Mouse (Mus musculus) left cerebral cortex, postnatal 10 days (tissue): Measurements from ENCODE around the gene Kctd13. TPM values are rescaled to one million over a fixed set of nuclear protein-coding genes. Genes with fewer than 3 reads are reported as not detected.

Experiments used
- DNase-seq, 2 experiments: peaks; one replicate each; pipeline ENCODE4 v3.0.0; 2021 to 2022; ENCODE audit warnings: low spot score in 2 of 2, mixed read lengths in 1 of 2; ENCODE audit errors: extremely low spot score in 1 of 2
- intact Hi-C: fragments of 180-260 bp; cut with DNase I; formaldehyde crosslinking; loops from one replicate; pipeline ENCODE4 v1.15.1; 2025
- total RNA-seq, 2 experiments: library from RNA; stranded (reverse); gene quantifications; 2 replicates each; pipeline ENCODE4 v1.2.3; 2021

The Kctd13 gene
- total RNA-seq, 2 experiments from 2014 or later = 143 to 150 TPM

GRCm38 (mm10) chr7:126975493-126975892 lies 46.8 kb downstream of the Kctd13 start:
- intact Hi-C loops = loop anchor here (5.0 kb wide), 1 partner anchor 42 kb away; the partner anchor contains the start of genes Pagr1a and Pagr1b
- DNase-seq = no peak

GRCm38 (mm10) chr7:126975893-126975949 lies 47.0 kb downstream of the Kctd13 start, which contains the start of gene Cdipt:
TSS of gene Cdipt (plus strand) at chr7:126975914.
- no peak for DNase-seq
- intact Hi-C loops = loop anchor here (5.0 kb wide), 1 partner anchor 42 kb away; the partner anchor contains the start of genes Pagr1a and Pagr1b

GRCm38 (mm10) chr7:126975950-126976866 lies 47.5 kb downstream of the Kctd13 start, which contains the start of gene Cdiptos:
TSS of gene Cdiptos (minus strand) at chr7:126976098.
- intact Hi-C loops = loop anchor here (5.0 kb wide), 1 partner anchor 41 kb away; the partner anchor contains the start of genes Pagr1a and Pagr1b
- DNase-seq = peak; percentile 93 to 98

- intact Hi-C loops = loop anchor here (5.0 kb wide), 1 partner anchor 40 kb away; the partner anchor contains the start of genes Pagr1a and Pagr1b
- no peak for DNase-seq
Observed at GRCm38 (mm10) chr7:126976878-126977459, 48.3 kb downstream of the Kctd13 start.

DNA sequence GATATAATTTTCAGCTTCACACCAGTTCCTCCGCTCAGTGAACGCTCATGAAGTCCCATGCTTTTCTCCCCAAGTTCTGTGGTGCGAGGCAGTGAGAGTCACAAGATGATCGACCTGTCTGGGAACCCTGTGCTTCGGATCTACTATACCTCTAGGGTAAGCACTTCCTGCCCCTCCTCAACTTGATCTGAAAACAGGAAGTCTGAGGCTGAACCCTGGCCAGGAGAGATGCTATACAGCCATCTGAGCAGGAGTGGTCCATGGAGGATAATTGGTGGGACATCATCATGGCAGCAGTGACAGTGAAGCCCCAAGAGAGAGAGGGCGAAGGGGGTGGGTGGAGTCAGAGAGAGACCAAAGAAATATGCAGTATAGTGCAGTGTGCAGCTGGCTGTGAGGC lies 50.2 kb downstream of the Kctd13 start:
- DNase-seq = no peak
- intact Hi-C loops = loop anchor here (5.0 kb wide), 1 partner anchor 38 kb away; the partner anchor contains the start of genes Pagr1a and Pagr1b

DNA sequence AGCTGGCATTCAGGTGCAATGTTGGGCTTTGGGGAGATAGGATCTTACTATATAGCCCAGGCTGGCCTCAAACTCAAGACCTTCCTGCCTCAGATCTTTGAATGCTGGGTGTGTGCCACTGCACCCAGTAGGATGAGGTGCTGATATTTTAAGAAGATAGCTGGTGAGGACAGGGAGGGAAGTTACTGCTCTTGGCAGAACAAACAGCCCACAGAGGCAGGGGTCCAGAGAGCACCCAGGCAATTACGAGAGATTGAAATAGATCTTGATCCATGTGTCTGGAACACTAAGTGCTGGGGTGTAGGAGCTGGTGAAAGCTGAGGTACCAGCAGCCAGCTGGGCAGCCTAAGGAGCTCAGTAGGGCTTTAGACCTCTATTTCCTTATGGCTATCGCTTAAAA lies 52.9 kb downstream of the Kctd13 start:
- no peak for DNase-seq
- intact Hi-C loops = no loop called here

GRCm38 (mm10) chr7:126982054-126982453 lies 53.4 kb downstream of the Kctd13 start:
- DNase-seq = no peak
- intact Hi-C loops = no loop called here

DNA sequence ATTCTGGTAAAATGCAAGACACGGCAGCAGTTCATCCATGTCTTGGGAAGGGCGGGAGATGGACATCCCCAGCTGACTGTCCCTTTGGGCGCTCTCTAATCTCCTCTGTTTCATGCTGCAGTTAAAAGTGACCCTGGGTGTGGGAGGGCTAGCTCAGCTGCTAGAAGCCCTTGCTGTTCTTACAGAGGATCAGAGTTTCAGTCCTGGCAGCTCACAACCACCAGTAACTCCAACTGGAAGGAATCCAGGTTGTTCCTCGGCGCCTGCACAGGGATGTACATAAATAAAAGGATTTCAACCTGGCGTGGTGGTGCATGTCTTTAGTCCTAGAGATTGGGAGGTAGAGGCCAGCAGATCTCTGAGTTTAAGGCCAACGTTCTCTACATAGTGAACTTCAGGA lies 54.4 kb downstream of the Kctd13 start:
- DNase-seq = no peak
- intact Hi-C loops = no loop called here

- DNase-seq = no peak
- intact Hi-C loops = no loop called here
Observed at GRCm38 (mm10) chr7:126984667-126985444, 56.2 kb downstream of the Kctd13 start.

GRCm38 (mm10) chr7:126986319-126986718 lies 57.6 kb downstream of the Kctd13 start:
- intact Hi-C loops = no loop called here
- peak in 1 of 2 experiments; percentile 61 for DNase-seq

DNA sequence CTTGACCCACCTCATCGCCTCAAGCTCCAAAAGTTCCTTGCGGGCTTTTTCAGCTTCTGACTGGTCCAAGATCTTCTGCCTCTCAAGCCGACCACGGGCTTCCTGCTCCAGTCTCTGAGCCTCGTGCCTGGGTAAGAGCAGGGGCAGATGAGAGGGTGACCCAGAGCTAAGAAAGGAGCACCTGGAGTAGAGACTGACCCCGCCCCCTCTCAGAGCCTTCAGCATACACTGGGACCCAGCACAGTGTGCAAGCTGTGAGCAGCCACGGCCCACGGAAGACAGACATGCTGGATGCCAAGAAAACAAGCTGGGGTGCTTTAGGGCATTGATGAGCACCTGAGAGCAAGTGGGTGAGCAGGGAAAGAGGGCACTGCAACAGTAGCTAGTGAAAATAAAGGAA lies 60.1 kb downstream of the Kctd13 start:
- intact Hi-C loops = no loop called here
- DNase-seq = no peak

Other genes starting within 250 kb of the Kctd13 start
- gene Bola2, start 233.5 kb upstream of the Kctd13 start, total RNA-seq = 100 to 1,000 TPM; 118 to 124 TPM
- 10 to 100 TPM; 21.6 to 22.5 TPM for gene Slx1b, start 233.1 kb upstream of the Kctd13 start, total RNA-seq
- 100 to 1,000 TPM; 178 to 199 TPM for gene Coro1a, start 221.1 kb upstream of the Kctd13 start, total RNA-seq
- gene Mapk3, start 169.3 kb upstream of the Kctd13 start, total RNA-seq = 100 to 1,000 TPM; 260 to 263 TPM
- gene Gdpd3, start 162.5 kb upstream of the Kctd13 start, total RNA-seq = 1 to 10 TPM; 2.6 to 3.5 TPM
- 100 to 1,000 TPM; 167 to 169 TPM for gene Ypel3, start 151.9 kb upstream of the Kctd13 start, total RNA-seq
- gene Tbx6, start 147.4 kb upstream of the Kctd13 start, total RNA-seq = under 1 TPM; 0.21 to 0.41 TPM
- 10 to 100 TPM; 54.4 to 56.2 TPM for gene Ppp4c, start 136.4 kb upstream of the Kctd13 start, total RNA-seq
- 100 to 1,000 TPM; 135 to 141 TPM for gene Fam57b, start 131.2 kb upstream of the Kctd13 start, total RNA-seq
- not detected for gene 4930451I11Rik, start 97.2 kb upstream of the Kctd13 start, total RNA-seq
- 10 to 100 TPM; 74.1 to 80.3 TPM for gene Doc2a, start 81.5 kb upstream of the Kctd13 start, total RNA-seq
- 10 to 100 TPM; 32.4 to 41.1 TPM for gene Hirip3, start 66.9 kb upstream of the Kctd13 start, total RNA-seq
- 10 to 100 TPM; 51.5 to 56.4 TPM for gene Ino80e, start 66.5 kb upstream of the Kctd13 start, total RNA-seq
- gene Taok2, start 44.2 kb upstream of the Kctd13 start, total RNA-seq = 100 to 1,000 TPM; 161 to 168 TPM
- 10 to 100 TPM; 22.4 to 25.2 TPM for gene Tmem219, start 6.0 kb upstream of the Kctd13 start, total RNA-seq
- 10 to 100 TPM; 49.0 to 58.8 TPM for gene Asphd1, start 20.7 kb downstream of the Kctd13 start, total RNA-seq
- gene Sez6l2, start 21.7 kb downstream of the Kctd13 start, total RNA-seq = 100 to 1,000 TPM; 306 to 312 TPM
- 100 to 1,000 TPM; 163 to 166 TPM for gene Cdipt, start 47.0 kb downstream of the Kctd13 start, total RNA-seq
- gene Cdiptos, start 47.2 kb downstream of the Kctd13 start, total RNA-seq = under 1 TPM in 1 of 2 experiments, not detected in 1; 0.17 TPM
- 1 to 10 TPM; 4.4 to 4.5 TPM for gene Mvp, start 85.7 kb downstream of the Kctd13 start, total RNA-seq
- gene Pagr1b, start 87.6 kb downstream of the Kctd13 start, total RNA-seq = under 1 TPM in 1 of 2 experiments, not detected in 1; 0.94 TPM
- gene Pagr1a, start 88.5 kb downstream of the Kctd13 start, total RNA-seq = 10 to 100 TPM; 17.1 to 17.7 TPM
- 10 to 100 TPM; 38.9 to 40.8 TPM for gene Gm42742, start 92.2 kb downstream of the Kctd13 start, total RNA-seq
- gene Prrt2, start 92.3 kb downstream of the Kctd13 start, total RNA-seq = 100 to 1,000 TPM; 182 to 196 TPM
- 100 to 1,000 TPM; 265 to 274 TPM for gene Maz, start 98.2 kb downstream of the Kctd13 start, total RNA-seq
- gene Kif22, start 113.6 kb downstream of the Kctd13 start, total RNA-seq = 1 to 10 TPM; 8.8 to 9.8 TPM
- gene Zg16, start 158.4 kb downstream of the Kctd13 start, total RNA-seq = not detected
- gene AI467606, start 162.5 kb downstream of the Kctd13 start, total RNA-seq = 1 to 10 TPM; 1.4 to 2.1 TPM
- under 1 TPM in 1 of 2 experiments, not detected in 1; 0.22 TPM for gene Qprt, start 193.3 kb downstream of the Kctd13 start, total RNA-seq
- gene Spn, start 208.9 kb downstream of the Kctd13 start, total RNA-seq = under 1 TPM; 0.11 to 0.12 TPM